Mouse (Mus musculus) embryonic fibroblast, embryonic 13.5 days (primary cell): ENCODE measurements at regions not wholly inside any gene's neighbourhood (a gene's known extent, or its start where the extent isn't known, plus 50 kb on each side); places are given as distances from the start of the nearest gene placed in this dataset.

Experiments used
- CTCF ChIP-seq: IDR thresholded peaks from 2 replicates; pipeline ENCODE4 v1.5.1; 2011; ENCODE audit warnings: mild to moderate bottlenecking, control low read depth, low read length, moderate library complexity, borderline replicate concordance; ENCODE audit not compliant: insufficient read depth
- POLR2A ChIP-seq: IDR thresholded peaks from 2 replicates; pipeline ENCODE4 v1.6.1; 2011; ENCODE audit warnings: low read depth, mild to moderate bottlenecking, control low read depth, low read length, moderate library complexity

- TF ChIP-seq CTCF, result no peak
- no peak for TF ChIP-seq POLR2A
These were observed 135.6 kb downstream of the Qrsl1 start for GRCm38 (mm10) chr10:43765829-43766486.
